Mouse (Mus musculus) layer of hippocampus, adult 11-12 months (tissue): Measurements from ENCODE around the gene Kirrel.

Experiments
- DNase-seq: peaks from one replicate; pipeline ENCODE4 v3.0.0; 2022; ENCODE audit warnings: low spot score

The Kirrel gene

GRCm38 (mm10) chr3:87079301-87079700 lies 95.2 kb downstream of the Kirrel start:
- no peak for DNase-seq

- DNase-seq: no peak
Observed at GRCm38 (mm10) chr3:87077681-87078080, 96.9 kb downstream of the Kirrel start.

GRCm38 (mm10) chr3:87076899-87077298 lies 97.6 kb downstream of the Kirrel start:
- no peak for DNase-seq

- no peak for DNase-seq
Observed at GRCm38 (mm10) chr3:87076161-87076560, 98.4 kb downstream of the Kirrel start.

GRCm38 (mm10) chr3:87072612-87073515 lies 101.7 kb downstream of the Kirrel start:
- peak; percentile 15 for DNase-seq

GRCm38 (mm10) chr3:87072191-87072590 lies 102.4 kb downstream of the Kirrel start:
- DNase-seq: no peak

- DNase-seq: no peak
Observed at GRCm38 (mm10) chr3:87067396-87067975, 107.1 kb downstream of the Kirrel start.

- DNase-seq: no peak
Observed at GRCm38 (mm10) chr3:87053939-87054338, 120.6 kb downstream of the Kirrel start.

- DNase-seq: no peak
Observed at GRCm38 (mm10) chr3:87047801-87048200, 126.7 kb downstream of the Kirrel start.

GRCm38 (mm10) chr3:87041733-87042132 lies 132.8 kb downstream of the Kirrel start:
- no peak for DNase-seq

GRCm38 (mm10) chr3:87038500-87038899 lies 136.0 kb downstream of the Kirrel start:
- DNase-seq: no peak

GRCm38 (mm10) chr3:87034061-87034460 lies 140.5 kb downstream of the Kirrel start:
- DNase-seq: no peak

- DNase-seq: peak; percentile 79
Observed at GRCm38 (mm10) chr3:87033357-87033756, 141.2 kb downstream of the Kirrel start.

GRCm38 (mm10) chr3:87030855-87031254 lies 143.7 kb downstream of the Kirrel start:
- peak; percentile 75 for DNase-seq
